Mouse (Mus musculus) E14TG2a.4 (cell line): ENCODE measurements around the gene Cdh18.

Source experiments
- CTCF ChIP-seq: conservative IDR thresholded peaks from 2 replicates; pipeline ENCODE4 v1.5.1; 2014; ENCODE audit warnings: low read length
- NANOG ChIP-seq: IDR thresholded peaks from 2 replicates; pipeline ENCODE4 v1.6.1; 2014; ENCODE audit warnings: borderline replicate concordance, low read length, mixed read lengths

DNA sequence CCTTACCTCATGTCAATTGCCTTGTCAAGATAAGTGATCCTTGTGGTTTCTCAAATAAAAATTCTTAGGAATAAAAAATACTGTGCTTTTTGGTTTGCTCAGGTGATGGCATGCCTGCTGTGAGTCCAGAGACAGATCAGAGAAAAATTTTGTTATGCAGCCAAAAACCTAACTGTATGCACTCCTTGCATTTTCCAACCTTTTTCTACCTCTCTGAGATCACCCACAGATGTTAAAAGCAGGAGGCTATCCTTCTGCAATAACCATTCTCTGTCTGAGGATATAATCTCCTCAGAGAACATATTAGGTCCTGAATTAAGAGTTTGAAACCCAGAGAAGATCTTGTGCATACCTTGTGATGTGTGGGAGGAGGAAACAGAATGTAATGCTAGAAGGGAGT lies 488.7 kb downstream of the Cdh18 start:
- TF ChIP-seq CTCF, result no peak
- TF ChIP-seq NANOG, result no peak
